Mouse (Mus musculus) lung, postnatal 0 days (tissue): Measurements from ENCODE around the gene Nbea. TPM values are rescaled to one million over a fixed set of nuclear protein-coding genes. Genes with fewer than 3 reads are reported as not detected.

ENCODE experiments used
- ATAC-seq: fragments of 200-750 bp; cut with Nextera tagmentation; 2 replicates; pipeline ENCODE4 v1.8.0; 2017; ENCODE audit warnings: moderate library complexity
- DNase-seq: peaks from one replicate; pipeline ENCODE4 v3.0.0-alpha.2; 2016; ENCODE audit warnings: low spot score
- H3K27ac ChIP-seq: fragments of 300-500 bp; sonication (generic); 2 replicates; pipeline ENCODE4 v1.5.1; 2014; ENCODE audit warnings: antibody characterized with exemption, mild to moderate bottlenecking, low read length, mixed read lengths
- H3K27me3 ChIP-seq: fragments of 300-500 bp; sonication (generic); replicated peaks from 2 replicates; pipeline ENCODE4 v1.6.1; 2014; ENCODE audit warnings: low read length, mixed read lengths; ENCODE audit not compliant: insufficient read depth
- H3K36me3 ChIP-seq: fragments of 300-500 bp; sonication (generic); 2 replicates; pipeline ENCODE4 v1.6.1; 2014; ENCODE audit warnings: low read length, mixed read lengths; ENCODE audit not compliant: insufficient read depth
- H3K4me1 ChIP-seq: fragments of 300-500 bp; sonication (generic); 2 replicates; pipeline ENCODE4 v1.6.1; 2014; ENCODE audit warnings: antibody characterized with exemption, low read depth, low read length, mixed read lengths; ENCODE audit not compliant: insufficient read depth
- H3K4me2 ChIP-seq: fragments of 300-500 bp; sonication (generic); replicated peaks from 2 replicates; pipeline ENCODE4 v1.6.1; 2014; ENCODE audit warnings: low read depth, mild to moderate bottlenecking, low read length, moderate library complexity, mixed read lengths
- H3K4me3 ChIP-seq: fragments of 300-500 bp; sonication (generic); 2 replicates; pipeline ENCODE4 v1.5.1; 2014; ENCODE audit warnings: low read depth, low read length
- H3K9ac ChIP-seq: fragments of 300-500 bp; sonication (generic); replicated peaks from 2 replicates; pipeline ENCODE4 v1.6.1; 2014; ENCODE audit warnings: low read depth, mild to moderate bottlenecking
- H3K9me3 ChIP-seq: fragments of 300-500 bp; sonication (generic); 2 replicates; pipeline ENCODE4 v1.6.1; 2016; ENCODE audit warnings: low read length, mixed read lengths
- CTCF ChIP-seq: IDR thresholded peaks from 2 replicates; pipeline ENCODE4 v1.5.1; 2016; ENCODE audit warnings: antibody characterized with exemption, mild to moderate bottlenecking
- EP300 ChIP-seq: IDR thresholded peaks from 2 replicates; pipeline ENCODE4 v1.6.1; 2016; ENCODE audit warnings: antibody characterized with exemption, mild to moderate bottlenecking, control low read depth
- WGBS: fragments of 180-500 bp; shearing (Covaris S2); extraction: QIAGEN DNeasy Blood & Tissue Kit; methylation state at CpG from one replicate; pipeline ENCODE4 v1.1.7; 2014; 5-methylcytosine and 5-hydroxymethylcytosine counted together
- polyA plus RNA-seq: library from polyadenylated mRNA; unstranded; fragments of >200 nt; fragmentation: Nextera tagmentation; extraction: Ambion mirVana; gene quantifications from 2 replicates; pipeline ENCODE4 v1.2.1, GENCODE M21; 2015

Nbea gene
- polyA plus RNA-seq, 1 experiment from 2014 or later: 6.3 TPM

DNA sequence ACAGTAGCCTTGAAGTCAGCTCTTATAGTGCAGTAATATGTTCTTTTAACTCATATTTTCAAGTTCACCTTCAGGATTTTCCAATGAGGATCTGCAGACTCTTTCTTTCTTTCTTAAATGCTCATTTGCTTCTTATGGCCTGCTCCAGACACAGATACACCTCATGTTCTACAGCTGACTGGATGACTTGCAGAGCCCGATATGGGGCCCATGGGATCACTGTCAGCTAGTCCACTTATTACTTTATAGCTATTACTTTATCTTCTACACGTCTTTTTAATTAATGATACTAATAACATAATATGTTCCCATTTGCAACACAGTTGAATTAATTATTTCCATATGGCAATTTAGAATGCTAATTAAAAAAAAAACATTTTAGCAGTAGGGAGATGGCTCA is 256.2 kb downstream of the Nbea start:
- Histone ChIP-seq H3K9me3 (no peaks in the 10 kb centered on the region), H3K9ac (no peak overlapping the region), H3K4me3 (no peak overlapping the region), H3K4me1 (no peaks in the 10 kb centered on the region), H3K27ac (no peak overlapping the region), H3K4me2 (no peak overlapping the region), H3K36me3 (no peaks in the 10 kb centered on the region), H3K27me3 (no peaks in the 10 kb centered on the region)
- ATAC-seq (no peak), DNase-seq (no peak)
- 83% methylated on average over 2 of the region's 2 CpGs for WGBS
- TF ChIP-seq CTCF: no peak
- no peak for TF ChIP-seq EP300

DNA sequence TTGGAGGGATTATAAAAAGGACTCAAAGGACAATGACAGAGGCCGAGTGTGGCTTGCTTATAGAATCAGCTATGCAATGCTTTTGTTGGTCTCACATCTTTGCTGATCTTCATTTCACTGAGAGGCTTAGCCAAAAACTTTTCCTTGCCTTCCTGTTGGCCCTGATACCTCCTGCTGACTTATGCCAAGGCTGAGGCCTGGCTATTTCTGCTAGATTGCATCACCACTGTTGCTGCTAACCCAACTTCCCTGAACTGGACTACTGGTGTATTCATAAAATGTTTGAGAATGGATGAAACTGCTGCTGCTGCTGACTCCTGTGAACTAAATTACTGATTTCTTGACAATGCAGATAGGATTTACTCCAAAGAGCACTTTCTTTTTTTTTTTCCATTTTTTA is 274.2 kb downstream of the Nbea start:
- 81% methylated on average over 1 of the region's 1 CpGs for WGBS
- no peak for DNase-seq
- no peaks in the 10 kb centered on the region for H3K9me3 ChIP-seq
- H3K4me3 ChIP-seq: no peak overlapping the region
- TF ChIP-seq EP300: no peak
- no peak for TF ChIP-seq CTCF
- no peak overlapping the region for H3K27ac ChIP-seq
- H3K36me3 ChIP-seq: no peaks in the 10 kb centered on the region
- no peak for ATAC-seq
- no peaks in the 10 kb centered on the region for H3K4me1 ChIP-seq
- no peak overlapping the region for H3K4me2 ChIP-seq
- H3K9ac ChIP-seq: no peak overlapping the region
- no peaks in the 10 kb centered on the region for H3K27me3 ChIP-seq

DNA sequence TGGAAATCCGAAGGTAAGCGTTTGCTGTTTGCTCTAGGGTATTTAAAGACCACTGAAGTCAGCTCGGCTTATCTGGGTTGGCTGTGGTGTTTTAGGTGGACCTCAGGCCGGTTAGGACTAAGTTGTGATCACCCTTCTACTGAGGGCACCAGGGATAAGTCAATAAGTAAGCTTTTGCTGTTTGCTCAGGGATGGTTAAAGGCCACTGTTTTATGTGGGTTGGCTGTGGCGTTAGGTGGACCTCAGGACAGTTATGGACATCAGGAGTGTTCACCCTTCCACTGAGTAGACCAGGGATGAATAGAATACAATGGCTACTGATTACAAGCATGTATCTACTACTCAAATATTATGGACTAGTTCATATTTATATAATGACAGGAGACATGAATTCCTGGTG is 292.9 kb downstream of the Nbea start:
- no peak for ATAC-seq
- no peak overlapping the region for H3K4me3 ChIP-seq
- no peak overlapping the region for H3K9ac ChIP-seq
- no peaks in the 10 kb centered on the region for H3K9me3 ChIP-seq
- H3K36me3 ChIP-seq: no peaks in the 10 kb centered on the region
- no peaks in the 10 kb centered on the region for H3K4me1 ChIP-seq
- no peak overlapping the region for H3K4me2 ChIP-seq
- WGBS: 74% methylated on average over 5 of the region's 5 CpGs
- TF ChIP-seq CTCF (no peak), EP300 (no peak)
- no peak overlapping the region for H3K27ac ChIP-seq
- H3K27me3 ChIP-seq: no peaks in the 10 kb centered on the region
- no peak for DNase-seq

DNA sequence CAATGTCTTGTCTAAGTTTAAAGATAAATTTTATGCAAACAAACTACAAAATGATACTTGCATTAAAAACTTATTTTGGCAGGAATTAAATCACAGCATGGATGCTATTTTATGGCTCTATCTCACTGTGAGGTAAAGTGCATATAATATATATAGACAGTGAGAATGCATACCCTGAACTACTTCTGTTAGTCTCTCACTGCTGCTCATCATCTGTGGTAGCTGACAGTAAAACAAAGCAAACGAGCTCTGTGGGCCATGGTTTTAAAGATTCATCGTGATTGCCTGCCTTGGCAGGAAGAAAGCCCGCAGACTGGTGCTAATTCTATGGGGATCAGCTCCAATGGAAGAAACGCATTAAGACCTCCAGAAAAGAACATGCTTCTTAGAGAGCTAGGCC is 294.3 kb downstream of the Nbea start:
- ATAC-seq (no peak), DNase-seq (no peak)
- H3K9me3 ChIP-seq: no peaks in the 10 kb centered on the region
- H3K4me1 ChIP-seq: no peaks in the 10 kb centered on the region
- no peak overlapping the region for H3K4me3 ChIP-seq
- H3K27me3 ChIP-seq: no peaks in the 10 kb centered on the region
- TF ChIP-seq EP300 (no peak), CTCF (no peak)
- no peak overlapping the region for H3K27ac ChIP-seq
- no peaks in the 10 kb centered on the region for H3K36me3 ChIP-seq
- WGBS: 76% methylated on average over 4 of the region's 4 CpGs
- no peak overlapping the region for H3K9ac ChIP-seq
- H3K4me2 ChIP-seq: no peak overlapping the region

DNA sequence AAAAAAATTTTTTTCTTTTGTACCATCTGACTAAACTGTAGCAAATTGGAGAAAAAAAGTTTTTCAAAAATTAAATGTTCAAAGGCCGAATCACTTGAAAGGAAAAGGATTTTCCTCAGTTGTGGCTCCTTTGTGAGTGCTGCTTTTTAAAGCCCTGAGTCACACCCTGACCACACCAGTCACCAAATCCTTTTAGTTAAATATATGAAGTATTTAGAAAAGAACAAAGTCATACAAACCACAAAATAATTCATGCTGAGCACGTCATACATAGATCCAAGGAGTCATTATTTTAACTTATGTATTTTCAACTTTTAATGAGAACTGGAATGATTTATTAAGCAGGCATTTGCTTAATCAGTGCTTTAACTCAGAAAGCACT is 295.7 kb downstream of the Nbea start:
- DNase-seq (no peak), ATAC-seq (no peak)
- no peak overlapping the region for H3K9ac ChIP-seq
- no peak overlapping the region for H3K4me3 ChIP-seq
- no peak for TF ChIP-seq CTCF
- TF ChIP-seq EP300: no peak
- no peak overlapping the region for H3K27ac ChIP-seq
- no peaks in the 10 kb centered on the region for H3K36me3 ChIP-seq
- H3K4me2 ChIP-seq: no peak overlapping the region
- WGBS: 70% methylated on average over 2 of the region's 2 CpGs
- H3K4me1 ChIP-seq: no peaks in the 10 kb centered on the region
- H3K27me3 ChIP-seq: no peaks in the 10 kb centered on the region
- H3K9me3 ChIP-seq: no peaks in the 10 kb centered on the region

DNA sequence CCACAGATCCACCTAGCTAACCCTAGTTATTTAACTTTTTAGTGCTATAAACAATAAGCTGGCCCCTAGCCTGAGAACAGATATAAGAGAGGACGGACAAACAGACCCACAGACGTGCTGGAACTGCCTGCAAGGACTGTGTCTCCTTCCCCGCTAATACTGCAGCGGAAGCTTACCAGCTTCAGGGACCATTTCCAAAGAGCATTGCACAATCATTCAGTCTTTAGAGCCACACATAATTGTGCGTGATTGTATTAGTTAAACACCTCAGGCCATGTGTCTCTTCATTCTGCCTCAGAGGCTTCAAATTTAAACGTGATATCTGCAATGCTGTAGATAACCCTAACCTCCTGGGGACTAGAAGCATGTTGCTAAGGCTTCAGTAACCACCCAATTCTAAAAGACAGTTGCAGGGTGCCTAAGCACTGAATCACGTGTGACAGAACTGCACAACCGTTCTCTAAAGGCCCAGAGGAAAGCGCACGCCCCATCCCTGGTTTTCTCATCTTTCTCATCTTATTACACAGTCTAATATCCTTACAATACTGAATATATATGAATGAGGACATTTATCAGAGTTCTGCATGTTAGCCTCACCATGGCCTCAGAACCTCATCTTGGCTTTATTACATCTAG is 296.2 kb downstream of the Nbea start:
- no peak overlapping the region for H3K4me2 ChIP-seq
- no peak for TF ChIP-seq EP300
- TF ChIP-seq CTCF: no peak
- no peak overlapping the region for H3K9ac ChIP-seq
- H3K27ac ChIP-seq: no peak overlapping the region
- peak; percentile 5 for DNase-seq
- no peaks in the 10 kb centered on the region for H3K27me3 ChIP-seq
- no peak overlapping the region for H3K4me3 ChIP-seq
- no peak for ATAC-seq
- H3K4me1 ChIP-seq: no peaks in the 10 kb centered on the region
- H3K36me3 ChIP-seq: no peaks in the 10 kb centered on the region
- no peaks in the 10 kb centered on the region for H3K9me3 ChIP-seq
- 59% methylated on average over 10 of the region's 10 CpGs for WGBS
